Mouse (Mus musculus) embryonic stem cell, embryonic (primary cell): ENCODE measurements around the gene Rcc1.

Experiments used
- CTCF ChIA-PET, 4 experiments: fragments of 300-600 bp in 2 of 4; fragments of 350-600 bp in 2 of 4; sonication (Branson Sonifier 250); formaldehyde crosslinking; loops; one replicate each; lab custom pipeline; 2022; ENCODE audit warnings: inconsistent platforms in 2 of 4; lab: Charles Lee
- POLR2A ChIA-PET, 4 experiments: fragments of 300-600 bp in 2 of 4; fragments of 350-600 bp in 2 of 4; sonication (Branson Sonifier 250); formaldehyde crosslinking; loops; one replicate each; lab custom pipeline; 2022; ENCODE audit warnings: antibody characterized with exemption in 4 of 4, inconsistent platforms in 1 of 4; lab: Charles Lee

Rcc1 gene

GRCm38 (mm10) chr4:132346261-132346660 is 7.1 kb downstream of the Rcc1 start:
- CTCF ChIA-PET = interaction anchor here in 2 of 4 experiments (0.9 to 1.2 kb wide), 4 partner anchors 21 to 165 kb away, joined by 3 to 4 read pairs (median 3); no protein-coding TSS in a partner anchor
- POLR2A ChIA-PET = interaction anchor here (1.0 to 14.6 kb wide), 17 partner anchors 5 to 495 kb away, joined by 3 to 222 read pairs (median 17); partner anchors contain the start of genes Gmeb1 (in 1 of the 4), Rab42 (in 1 of the 4) and Taf12 (in 1 of the 4)

- POLR2A ChIA-PET = interaction anchor here (1.0 to 11.3 kb wide), 24 partner anchors 8 to 169 kb away, joined by 3 to 265 read pairs (median 15); partner anchors contain the start of genes Trnau1ap (in 3 of the 4), Rcc1 (in 2 of the 4), Sesn2 (in 1 of the 4) and Taf12 (in 1 of the 4)
Measured at GRCm38 (mm10) chr4:132345843-132346212, 7.6 kb downstream of the Rcc1 start.

GRCm38 (mm10) chr4:132345135-132345842 is 8.1 kb downstream of the Rcc1 start:
- ChIA-PET POLR2A (interaction anchor here (0.5 to 11.3 kb wide), 66 partner anchors 8 to 421 kb away, joined by 3 to 265 read pairs (median 4); partner anchors contain the start of genes Rcc1 (in 3 of the 4), Trnau1ap (in 3 of the 4), Sesn2 (in 2 of the 4) and Taf12 (in 2 of the 4)), CTCF (interaction anchor here in 3 of 4 experiments (0.8 to 2.2 kb wide), 9 partner anchors 49 to 152 kb away, joined by 3 to 13 read pairs (median 3); no protein-coding TSS in a partner anchor)

More at GRCm38 (mm10) chr4:132345843-132346212, 7.6 kb downstream of the Rcc1 start:
- CTCF ChIA-PET = interaction anchor here in 2 of 4 experiments (0.9 to 2.2 kb wide), 4 partner anchors 22 to 72 kb away, joined by 3 to 13 read pairs (median 4); no protein-coding TSS in a partner anchor

GRCm38 (mm10) chr4:132344403-132345134 is 8.8 kb downstream of the Rcc1 start:
- ChIA-PET CTCF (interaction anchor here in 3 of 4 experiments (0.6 to 2.2 kb wide), 10 partner anchors 16 to 151 kb away, joined by 3 to 13 read pairs (median 3); partner anchors contain the start of gene Trnau1ap (in 1 of the 3)), POLR2A (interaction anchor here (0.5 to 11.3 kb wide), 69 partner anchors 9 to 471 kb away, joined by 3 to 265 read pairs (median 4); partner anchors contain the start of genes Rcc1 (in 3 of the 4), Trnau1ap (in 3 of the 4), Sesn2 (in 2 of the 4) and Taf12 (in 2 of the 4))

GRCm38 (mm10) chr4:132341451-132341850 is 12.0 kb downstream of the Rcc1 start:
- ChIA-PET POLR2A (interaction anchor here (0.7 to 11.3 kb wide), 24 partner anchors 10 to 173 kb away, joined by 3 to 265 read pairs (median 5); partner anchors contain the start of genes Rab42 (in 2 of the 4), Rcc1 (in 2 of the 4), Taf12 (in 2 of the 4) and Trnau1ap (in 2 of the 4)), CTCF (interaction anchor here in 1 of 4 experiments (0.8 to 1.8 kb wide), 4 partner anchors 45 to 174 kb away, joined by 3 to 5 read pairs (median 4); no protein-coding TSS in a partner anchor)

GRCm38 (mm10) chr4:132338943-132339342 is 14.5 kb downstream of the Rcc1 start:
- POLR2A ChIA-PET = interaction anchor here (0.6 to 11.3 kb wide), 28 partner anchors 9 to 186 kb away, joined by 3 to 265 read pairs (median 6); partner anchors contain the start of genes Rcc1 (in 2 of the 4), Taf12 (in 2 of the 4), Trnau1ap (in 2 of the 4) and Rab42 (in 1 of the 4)
- CTCF ChIA-PET = interaction anchor here in 2 of 4 experiments (0.7 to 1.3 kb wide), 3 partner anchors 9 to 43 kb away, joined by 3 to 5 read pairs (median 4); partner anchors contain the start of gene Trnau1ap (in 1 of the 2)

GRCm38 (mm10) chr4:132332880-132333279 is 20.5 kb downstream of the Rcc1 start:
- CTCF ChIA-PET = no interaction called here
- POLR2A ChIA-PET = interaction anchor here in 3 of 4 experiments (0.6 to 13.9 kb wide), 15 partner anchors 7 to 181 kb away, joined by 3 to 265 read pairs (median 5); partner anchors contain the start of gene Taf12 (in 1 of the 3)

- ChIA-PET POLR2A (interaction anchor here (0.5 to 13.9 kb wide), 16 partner anchors 8 to 182 kb away, joined by 3 to 265 read pairs (median 8); no protein-coding TSS in a partner anchor), CTCF (interaction anchor here in 1 of 4 experiments (0.6 kb wide), 1 partner anchor 47 kb away, joined by 4 read pairs; no protein-coding TSS in a partner anchor)
Measured at GRCm38 (mm10) chr4:132331960-132332359, 21.4 kb downstream of the Rcc1 start.

GRCm38 (mm10) chr4:132329835-132330354 is 23.5 kb downstream of the Rcc1 start:
- CTCF ChIA-PET = interaction anchor here in 3 of 4 experiments (0.6 to 1.5 kb wide), 10 partner anchors 9 to 282 kb away, joined by 3 to 8 read pairs (median 3); no protein-coding TSS in a partner anchor
- POLR2A ChIA-PET = interaction anchor here (0.5 to 13.9 kb wide), 68 partner anchors 9 to 282 kb away, joined by 3 to 322 read pairs (median 5); partner anchors contain the start of genes Rab42 (in 3 of the 4), Rcc1 (in 2 of the 4), Taf12 (in 2 of the 4) and Atpif1 (in 1 of the 4)

- POLR2A ChIA-PET = interaction anchor here (0.5 to 13.9 kb wide), 87 partner anchors 8 to 1707 kb away, joined by 3 to 322 read pairs (median 4); partner anchors contain the start of genes Rab42 (in 3 of the 4), Rcc1 (in 2 of the 4), Taf12 (in 2 of the 4) and Atpif1 (in 1 of the 4)
- CTCF ChIA-PET = interaction anchor here in 3 of 4 experiments (0.6 to 1.5 kb wide), 13 partner anchors 9 to 282 kb away, joined by 3 to 8 read pairs (median 3); no protein-coding TSS in a partner anchor
Measured at GRCm38 (mm10) chr4:132329115-132329834, 24.1 kb downstream of the Rcc1 start, which contains the start of gene Trnau1ap. TSS of gene Trnau1ap (minus strand) at chr4:132329538.

- ChIA-PET POLR2A (interaction anchor here (0.6 to 13.9 kb wide), 62 partner anchors 7 to 1708 kb away, joined by 3 to 322 read pairs (median 6); partner anchors contain the start of genes Rab42 (in 3 of the 4), Rcc1 (in 2 of the 4), Taf12 (in 2 of the 4) and Gmeb1 (in 1 of the 4)), CTCF (interaction anchor here in 2 of 4 experiments (1.0 to 1.5 kb wide), 7 partner anchors 8 to 198 kb away, joined by 3 to 5 read pairs (median 3); no protein-coding TSS in a partner anchor)
Measured at GRCm38 (mm10) chr4:132328391-132328982, 24.9 kb downstream of the Rcc1 start.

GRCm38 (mm10) chr4:132326481-132326880 is 26.9 kb downstream of the Rcc1 start:
- CTCF ChIA-PET = interaction anchor here in 1 of 4 experiments (0.7 to 1.2 kb wide), 2 partner anchors 10 to 35 kb away, joined by 3 to 6 read pairs; no protein-coding TSS in a partner anchor
- POLR2A ChIA-PET = interaction anchor here in 3 of 4 experiments (0.7 to 13.9 kb wide), 23 partner anchors 10 to 120 kb away, joined by 3 to 322 read pairs (median 7); partner anchors contain the start of genes Rab42 (in 2 of the 3), Rcc1 (in 1 of the 3) and Taf12 (in 1 of the 3)

GRCm38 (mm10) chr4:132315711-132316110 is 37.7 kb downstream of the Rcc1 start:
- ChIA-PET CTCF (interaction anchor here (0.6 to 2.3 kb wide), 6 partner anchors 10 to 1434 kb away, joined by 3 to 12 read pairs (median 5); partner anchors contain the start of gene Rab42 (in 1 of the 4)), POLR2A (interaction anchor here (0.5 to 9.6 kb wide), 30 partner anchors 9 to 442 kb away, joined by 3 to 341 read pairs (median 7); partner anchors contain the start of genes Taf12 (in 3 of the 4), Trnau1ap (in 3 of the 4), Rab42 (in 2 of the 4) and Rcc1 (in 2 of the 4))

- POLR2A ChIA-PET = interaction anchor here (0.8 to 9.6 kb wide), 37 partner anchors 9 to 426 kb away, joined by 3 to 341 read pairs (median 16); partner anchors contain the start of genes Trnau1ap (in 4 of the 4), Rab42 (in 2 of the 4), Taf12 (in 2 of the 4) and Rcc1 (in 1 of the 4)
- CTCF ChIA-PET = no interaction called here
Measured at GRCm38 (mm10) chr4:132312627-132313026, 40.8 kb downstream of the Rcc1 start.
